Mouse (Mus musculus): ENCODE measurements around the gene Prdx6b.

Gene Prdx6b

GRCm38 (mm10) chr2:80327272-80327671 is 35.0 kb downstream of the Prdx6b start:
- DNase-seq = no peak

- DNase-seq = no peak
Measured at GRCm38 (mm10) chr2:80328961-80329653, 36.8 kb downstream of the Prdx6b start.

- DNase-seq = no peak
Measured at GRCm38 (mm10) chr2:80340537-80340936, 48.3 kb downstream of the Prdx6b start.
